Mouse (Mus musculus): ENCODE data around the gene Lrrc15.

DNA sequence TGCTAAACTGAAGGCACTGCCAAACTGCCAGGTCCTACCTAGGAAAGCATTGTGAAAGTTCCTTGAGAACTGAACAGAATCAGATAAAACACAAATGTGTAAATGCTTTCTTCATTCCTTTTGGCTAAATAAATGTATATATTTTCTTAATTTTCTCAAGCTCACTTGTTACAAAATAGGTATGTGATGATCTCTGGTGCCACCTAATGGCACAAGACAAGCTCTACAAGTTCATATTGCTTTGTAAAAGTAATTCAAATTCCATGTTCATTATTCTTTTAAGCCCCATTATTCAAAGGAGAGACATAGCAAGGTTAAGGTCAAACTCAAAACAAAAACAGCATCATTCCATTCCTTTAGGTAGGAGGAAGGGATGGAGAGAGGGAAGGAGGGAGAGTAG is 31.2 kb upstream of the Lrrc15 start:
- no peak for TF ChIP-seq EP300 (IDR thresholded peaks at IDR 0.05; ENCODE audit: low read depth)
- peak; percentile 66 for TF ChIP-seq CTCF (IDR thresholded peaks at IDR 0.05; ENCODE audit: low read depth)

Measured in liver, postnatal 0 days (tissue).